Mouse (Mus musculus) ES-E14 (cell line): ENCODE data around the gene Slc52a3. TPM values are rescaled to one million over a fixed set of nuclear protein-coding genes. Genes with fewer than 3 reads are reported as not detected.

ENCODE experiments used
- DNase-seq: peaks from one replicate; pipeline ENCODE4 v3.0.0-alpha.2; 2013; ENCODE audit warnings: low read depth, low spot score
- H3K27ac ChIP-seq: 2 replicates; pipeline ENCODE4 v1.5.1; 2012; ENCODE audit warnings: low read depth, mild to moderate bottlenecking, low read length, moderate library complexity, mixed read lengths; ENCODE audit not compliant: poor library complexity, insufficient read depth, severe bottlenecking
- H3K36me3 ChIP-seq: 2 replicates; pipeline ENCODE4 v1.6.1; 2012; ENCODE audit warnings: mild to moderate bottlenecking, low read length, moderate library complexity, mixed read lengths; ENCODE audit not compliant: control insufficient read depth, poor library complexity, insufficient read depth, severe bottlenecking
- H3K4me1 ChIP-seq, 2 experiments: fragments of 150-350 bp in 1 of 2; sonication (generic) in 1 of 2; 2 replicates each; pipeline ENCODE4 v1.6.1; 2012; ENCODE audit warnings: low read length in 2 of 2, mild to moderate bottlenecking in 1 of 2, mixed read lengths in 1 of 2; ENCODE audit not compliant: control insufficient read depth in 2 of 2, insufficient read depth in 2 of 2, poor library complexity in 1 of 2
- H3K4me3 ChIP-seq, 2 experiments: fragments of 150-350 bp in 1 of 2; sonication (generic) in 1 of 2; 2 replicates each; pipeline ENCODE4 v1.5.1; 2012; ENCODE audit warnings: low read length in 2 of 2, low read depth in 1 of 2, mild to moderate bottlenecking in 1 of 2, mixed read lengths in 1 of 2; ENCODE audit not compliant: insufficient read depth in 1 of 2, poor library complexity in 1 of 2, severe bottlenecking in 1 of 2
- H3K9ac ChIP-seq: 2 replicates; pipeline ENCODE4 v1.6.1; 2012; ENCODE audit warnings: low read depth, mild to moderate bottlenecking, low read length, mixed read lengths; ENCODE audit not compliant: poor library complexity, insufficient read depth, severe bottlenecking
- H3K9me3 ChIP-seq: fragments of 150-350 bp; sonication (generic); 2 replicates; pipeline ENCODE4 v1.6.1; 2012; ENCODE audit warnings: low read depth, mild to moderate bottlenecking, low read length; ENCODE audit not compliant: control insufficient read depth, insufficient read depth
- CHD2 ChIP-seq: IDR thresholded peaks from 2 replicates; pipeline ENCODE4 v1.6.1; 2014; ENCODE audit warnings: mild to moderate bottlenecking, low read depth, low read length, inconsistent platforms
- HCFC1 ChIP-seq: IDR thresholded peaks from 2 replicates; pipeline ENCODE4 v1.6.1; 2012; ENCODE audit warnings: low read length, inconsistent platforms, borderline replicate concordance; ENCODE audit not compliant: insufficient read depth
- MAFK ChIP-seq: IDR thresholded peaks from 2 replicates; pipeline ENCODE4 v1.6.1; 2014; ENCODE audit warnings: mild to moderate bottlenecking, low read depth, low read length, inconsistent platforms; ENCODE audit not compliant: insufficient read depth
- ZC3H11A ChIP-seq: IDR thresholded peaks from 2 replicates; pipeline ENCODE4 v1.6.1; 2012; ENCODE audit warnings: low read depth, mild to moderate bottlenecking, inconsistent platforms, low read length, borderline replicate concordance
- ZNF384 ChIP-seq: IDR thresholded peaks from 2 replicates; pipeline ENCODE4 v1.6.1; 2012; ENCODE audit warnings: low read depth, low read length, inconsistent platforms
- in situ Hi-C, 2 experiments: fragments of 600-800 bp; cut with MboI; formaldehyde crosslinking; loops; one replicate each; pipeline ENCODE4 v1.15.1; 2025; ENCODE audit warnings: low sequenced_read_pairs in 2 of 2, inconsistent platforms in 1 of 2; ENCODE audit not compliant: unreplicated experiment in 2 of 2
- total RNA-seq: library from RNA; depleted of rRNA; stranded (reverse); fragments of 300-350 nt; gene quantifications from 2 replicates; pipeline ENCODE4 v1.2.3, GENCODE M21; 2012

Slc52a3 gene
- total RNA-seq, 1 experiment = 4.4 TPM

DNA sequence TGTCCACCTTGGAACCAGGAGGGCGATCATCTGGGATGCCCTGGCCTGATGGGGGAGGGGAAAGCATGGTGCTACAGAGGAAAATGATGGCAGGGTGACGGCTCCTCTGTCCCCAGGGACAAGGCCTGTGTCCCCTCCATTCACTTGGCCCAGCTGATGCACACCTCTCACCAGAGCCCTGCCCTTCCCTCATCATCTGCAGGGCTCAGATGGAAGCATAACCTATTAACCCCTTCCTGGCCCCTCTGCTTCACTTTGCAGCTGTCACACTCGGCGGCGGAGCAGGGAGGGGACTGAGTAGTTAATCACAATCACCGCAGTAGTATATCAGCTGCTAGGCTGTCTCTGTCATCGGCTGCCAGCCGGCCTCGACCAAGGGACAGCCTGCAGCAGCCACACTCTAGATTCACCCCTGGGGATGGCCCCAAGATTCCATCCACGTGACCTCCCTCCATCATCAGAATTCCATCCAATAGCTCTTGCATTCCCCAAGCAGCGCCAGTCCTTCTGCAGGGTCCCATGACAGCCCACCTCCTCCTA is 28.6 kb downstream of the Slc52a3 start:
- H3K27ac ChIP-seq = no peak overlapping the region

DNA sequence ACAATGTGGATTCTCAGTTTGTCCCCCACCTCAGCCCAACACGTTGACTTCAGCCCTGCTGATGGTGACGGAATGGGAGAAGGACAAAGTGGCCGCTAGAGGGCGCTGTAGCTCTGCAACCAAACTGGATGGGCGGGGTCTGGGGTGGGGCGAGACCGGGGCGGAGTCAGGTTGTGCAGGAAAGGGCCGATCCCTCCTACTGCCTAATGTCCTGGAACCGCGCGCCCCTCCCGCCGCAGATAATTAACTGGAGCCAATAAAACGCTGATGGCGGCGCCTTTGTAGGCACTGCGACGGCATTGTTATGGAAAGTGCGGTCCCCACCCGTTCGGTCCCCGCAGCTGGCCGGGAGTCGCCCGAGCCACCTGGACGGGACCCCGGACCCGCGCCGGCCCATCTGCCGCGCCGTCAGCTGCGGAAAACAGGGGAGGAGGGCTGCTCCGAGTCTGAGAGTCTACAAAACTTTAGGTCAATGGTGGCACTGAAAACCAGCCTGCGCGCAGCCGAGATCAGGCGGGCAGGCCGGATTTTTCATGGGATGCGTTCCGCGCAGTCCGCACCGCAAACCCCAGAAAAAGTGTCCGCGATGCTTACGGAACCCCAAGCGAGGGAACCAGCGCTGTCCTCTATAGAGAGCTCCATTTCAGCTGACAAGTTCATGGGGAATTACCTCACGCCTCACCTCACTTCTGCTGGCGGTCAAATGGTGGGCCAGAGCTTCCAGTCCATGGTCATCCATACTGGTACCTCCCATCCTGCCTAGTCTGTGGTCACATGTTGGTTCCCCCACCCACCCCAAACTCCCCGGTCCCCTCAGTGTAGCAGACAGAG is 33.2 kb downstream of the Slc52a3 start:
- no peaks in the 10 kb centered on the region for H3K9me3 ChIP-seq
- in situ Hi-C loops = loop anchor here in 1 of 2 experiments (10.0 kb wide), 1 partner anchor 335 kb away; no protein-coding TSS in a partner anchor
- H3K27ac ChIP-seq = no peak overlapping the region
- TF ChIP-seq CHD2 (no peak), ZNF384 (no peak), MAFK (no peak), ZC3H11A (peak; percentile 21; the same call in 1 of the 2 replicates), HCFC1 (peak; percentile 20; the same call in 1 of the 2 replicates)
- no peaks in the 10 kb centered on the region for H3K36me3 ChIP-seq
- peak overlapping the region; percentile 52 for H3K9ac ChIP-seq
- DNase-seq = peak; percentile 94
- H3K4me1 ChIP-seq = peaks cover 4 to 11% of the 10 kb centered on the region in 2 experiments; a peak in 3 of 4 replicates
- peak overlapping the region; percentile 72 to 81 for H3K4me3 ChIP-seq

More for the DNA sequence above, 28.6 kb downstream of the Slc52a3 start:
- no peaks in the 10 kb centered on the region for H3K36me3 ChIP-seq
- TF ChIP-seq HCFC1 = no peak
- TF ChIP-seq ZNF384 = no peak
- no peak for TF ChIP-seq CHD2
- no peak for TF ChIP-seq ZC3H11A
- TF ChIP-seq MAFK = no peak
- in situ Hi-C loops = loop anchor here in 1 of 2 experiments (10.0 kb wide), 1 partner anchor 340 kb away; no protein-coding TSS in a partner anchor
- no peak overlapping the region for H3K9ac ChIP-seq
- DNase-seq = no peak
- H3K4me1 ChIP-seq = peaks cover 5 to 7% of the 10 kb centered on the region in 2 experiments
- no peaks in the 10 kb centered on the region for H3K9me3 ChIP-seq
- no peak overlapping the region for H3K4me3 ChIP-seq

DNA sequence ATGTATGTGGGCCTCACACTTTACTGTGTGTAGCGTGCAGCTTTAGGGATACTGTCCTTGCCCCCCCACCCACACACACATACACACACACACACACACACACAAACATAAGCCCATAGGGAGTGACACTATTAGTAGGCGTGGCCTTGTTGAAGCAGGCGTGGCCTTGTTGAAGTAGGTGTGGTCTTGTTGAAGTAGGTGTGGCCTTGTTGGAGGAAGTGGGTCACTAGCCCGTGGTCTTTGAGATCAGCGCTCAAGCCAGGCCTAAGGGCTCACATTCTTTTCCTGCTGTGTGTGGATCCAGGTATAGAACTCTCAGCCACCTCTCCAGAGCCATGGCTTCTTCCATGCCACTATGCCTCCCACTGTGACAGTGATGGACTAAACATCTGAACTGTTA is 34.7 kb downstream of the Slc52a3 start:
- Histone ChIP-seq H3K27ac (no peak overlapping the region), H3K4me3 (no peak overlapping the region), H3K9ac (no peak overlapping the region), H3K36me3 (no peaks in the 10 kb centered on the region), H3K4me1 (peaks cover 4 to 7% of the 10 kb centered on the region in 2 experiments; a peak in 2 of 4 replicates), H3K9me3 (no peaks in the 10 kb centered on the region)
- TF ChIP-seq HCFC1 (no peak), ZC3H11A (no peak), CHD2 (no peak), ZNF384 (no peak)
- no peak for DNase-seq
- in situ Hi-C loops = no loop called here

DNA sequence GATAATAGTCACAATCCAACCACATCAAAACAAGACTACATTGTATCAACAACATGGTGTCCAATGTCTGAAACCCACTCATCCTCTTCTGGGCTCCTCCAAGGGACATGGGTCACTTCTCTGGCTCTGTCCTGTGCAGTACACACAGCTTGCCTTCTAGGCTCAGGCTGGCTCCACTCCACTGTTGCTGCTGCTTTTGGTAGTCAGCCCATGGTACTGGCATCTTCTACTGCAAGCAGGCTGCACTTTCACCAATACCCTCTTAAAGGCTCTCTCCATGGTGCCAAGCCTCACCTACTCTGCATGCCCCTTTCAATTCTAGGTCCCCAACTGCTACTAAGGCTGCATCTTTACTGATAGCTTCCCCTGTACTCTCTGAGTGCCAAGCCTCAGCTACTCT is 43.8 kb downstream of the Slc52a3 start:
- peaks cover 0 to 5% of the 10 kb centered on the region in 2 experiments; a peak in 1 of 4 replicates for H3K4me1 ChIP-seq
- no peak overlapping the region for H3K4me3 ChIP-seq
- H3K27ac ChIP-seq = no peak overlapping the region
- in situ Hi-C loops = no loop called here
- no peak overlapping the region for H3K9ac ChIP-seq
- TF ChIP-seq HCFC1 (no peak), ZC3H11A (no peak), ZNF384 (no peak), MAFK (no peak), CHD2 (no peak)
- no peaks in the 10 kb centered on the region for H3K9me3 ChIP-seq
- DNase-seq = no peak
- H3K36me3 ChIP-seq = no peaks in the 10 kb centered on the region
